Mouse (Mus musculus) C2C12 (cell line): Measurements from ENCODE around the gene 4930432M17Rik. TPM values are rescaled to one million over a fixed set of nuclear protein-coding genes. Genes with fewer than 3 reads are reported as not detected.

Source experiments
- H3K27me3 ChIP-seq: one replicate; pipeline ENCODE4 v1.6.1; 2011; ENCODE audit not compliant: control insufficient read depth, insufficient read depth, insufficient read length
- H3K36me3 ChIP-seq: one replicate; pipeline ENCODE4 v1.6.1; 2011; ENCODE audit not compliant: control insufficient read depth, insufficient read depth
- H3K4me3 ChIP-seq: one replicate; pipeline ENCODE4 v1.5.1; 2011; ENCODE audit warnings: mild to moderate bottlenecking, control low read depth; ENCODE audit not compliant: poor library complexity, insufficient read depth, severe bottlenecking
- H3K79me2 ChIP-seq: one replicate; pipeline ENCODE4 v1.6.1; 2011; ENCODE audit not compliant: control insufficient read depth, insufficient read depth
- H3K79me3 ChIP-seq: one replicate; pipeline ENCODE4 v1.6.1; 2011; ENCODE audit warnings: low read depth, control low read depth
- H3ac ChIP-seq: one replicate; pipeline ENCODE3; 2011; ENCODE audit warnings: low read depth; ENCODE audit not compliant: control insufficient read depth, insufficient read length
- CEBPB ChIP-seq: IDR thresholded peaks from one replicate; pipeline ENCODE4 v1.6.1; 2011; ENCODE audit warnings: low read depth, mild to moderate bottlenecking, control low read depth, moderate library complexity
- CTCF ChIP-seq: IDR thresholded peaks from one replicate; pipeline ENCODE4 v1.5.1; 2011; ENCODE audit not compliant: control insufficient read depth, insufficient read depth, insufficient read length
- FOSL1 ChIP-seq: IDR thresholded peaks from one replicate; pipeline ENCODE4 v1.8.0; 2011; ENCODE audit warnings: mild to moderate bottlenecking, low read length; ENCODE audit not compliant: poor library complexity, insufficient read depth, severe bottlenecking
- MAX ChIP-seq: IDR thresholded peaks from one replicate; pipeline ENCODE4 v1.6.1; 2011; ENCODE audit warnings: mild to moderate bottlenecking, control low read depth
- MYOD1 ChIP-seq: IDR thresholded peaks from one replicate; pipeline ENCODE4 v1.6.1; 2011; ENCODE audit warnings: low read depth; ENCODE audit not compliant: control insufficient read depth, insufficient read length
- MYOG ChIP-seq: IDR thresholded peaks from one replicate; pipeline ENCODE4 v1.6.1; 2011; ENCODE audit not compliant: control insufficient read depth, insufficient read length; ENCODE audit errors: extremely low read depth
- USF1 ChIP-seq: IDR thresholded peaks from one replicate; pipeline ENCODE4 v1.6.1; 2011; ENCODE audit warnings: low read depth, mild to moderate bottlenecking, control low read depth, moderate library complexity
- polyA plus RNA-seq: library from polyadenylated mRNA; unstranded; fragments of >200 nt; fragmentation: generic; extraction: Trizol; gene quantifications from one replicate; pipeline ENCODE4 v1.2.1, GENCODE M21; 2012; ENCODE audit warnings: missing spikeins

Gene 4930432M17Rik
- polyA plus RNA-seq, 1 experiment = not detected

GRCm38 (mm10) chr3:121724553-121724952 lies 54.0 kb downstream of the 4930432M17Rik start:
- peaks cover 50% of the 10 kb centered on the region for H3K36me3 ChIP-seq
- peak overlapping the region; percentile 32 for H3ac ChIP-seq
- peaks cover 37% of the 10 kb centered on the region for H3K79me3 ChIP-seq
- H3K79me2 ChIP-seq = peaks cover 68% of the 10 kb centered on the region
- peak overlapping the region; percentile 56 for H3K4me3 ChIP-seq
- no peaks in the 10 kb centered on the region for H3K27me3 ChIP-seq
- no peak for TF ChIP-seq CTCF
- TF ChIP-seq MYOG = no peak
- no peak for TF ChIP-seq CEBPB
- no peak for TF ChIP-seq MYOD1
- TF ChIP-seq MAX = no peak
- TF ChIP-seq FOSL1 = no peak
- no peak for TF ChIP-seq USF1

- H3K36me3 ChIP-seq = peaks cover 61% of the 10 kb centered on the region
- H3K79me2 ChIP-seq = peaks cover 68% of the 10 kb centered on the region
- no peaks in the 10 kb centered on the region for H3K27me3 ChIP-seq
- H3K4me3 ChIP-seq = no peak overlapping the region
- no peak overlapping the region for H3ac ChIP-seq
- TF ChIP-seq MYOG = no peak
- no peak for TF ChIP-seq FOSL1
- TF ChIP-seq CTCF = no peak
- no peak for TF ChIP-seq USF1
- TF ChIP-seq MYOD1 = no peak
- no peak for TF ChIP-seq MAX
- no peak for TF ChIP-seq CEBPB
- H3K79me3 ChIP-seq = peaks cover 37% of the 10 kb centered on the region
These were observed 55.1 kb downstream of the 4930432M17Rik start for GRCm38 (mm10) chr3:121725651-121726050.

DNA sequence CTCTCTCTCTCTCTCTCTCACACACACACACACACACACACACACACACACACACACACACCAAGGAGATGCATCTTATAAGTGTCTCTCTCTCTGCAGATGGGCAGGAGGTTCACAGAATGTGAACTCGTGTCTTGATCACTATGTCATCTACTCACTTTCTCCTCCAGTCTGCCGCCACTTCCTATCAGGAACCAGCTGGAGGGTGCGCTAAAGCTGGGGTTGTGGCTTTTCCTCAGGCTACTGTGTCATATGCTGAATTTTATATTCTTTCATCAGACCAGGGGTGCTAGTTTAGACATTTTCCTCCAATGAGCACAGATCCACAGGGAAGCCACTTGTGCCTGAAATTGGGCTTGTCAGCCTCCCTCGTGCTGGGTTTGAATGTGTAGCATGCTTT lies 59.1 kb downstream of the 4930432M17Rik start:
- no peaks in the 10 kb centered on the region for H3K27me3 ChIP-seq
- peaks cover 45% of the 10 kb centered on the region for H3K79me2 ChIP-seq
- no peak for TF ChIP-seq USF1
- TF ChIP-seq MAX = no peak
- no peak for TF ChIP-seq MYOG
- TF ChIP-seq MYOD1 = no peak
- TF ChIP-seq FOSL1 = no peak
- H3K79me3 ChIP-seq = peaks cover 27% of the 10 kb centered on the region
- no peak overlapping the region for H3K4me3 ChIP-seq
- H3ac ChIP-seq = no peak overlapping the region
- peaks cover 97% of the 10 kb centered on the region for H3K36me3 ChIP-seq

Other genes with a start within 250 kb of the 4930432M17Rik start
- gene Cnn3, start 244.3 kb upstream of the 4930432M17Rik start, polyA plus RNA-seq = 362 TPM
- 0.20 TPM for gene Slc44a3, start 138.4 kb upstream of the 4930432M17Rik start, polyA plus RNA-seq
- gene F3, start 52.8 kb downstream of the 4930432M17Rik start, polyA plus RNA-seq = 15.6 TPM
- 12.1 TPM for gene Abcd3, start 144.5 kb downstream of the 4930432M17Rik start, polyA plus RNA-seq